Mouse (Mus musculus): ENCODE results near the gene Gkn3. TPM values are rescaled to one million over a fixed set of nuclear protein-coding genes. Genes with fewer than 3 reads are reported as not detected.

Gene Gkn3
- polyA plus RNA-seq, 1 experiment = not detected

DNA sequence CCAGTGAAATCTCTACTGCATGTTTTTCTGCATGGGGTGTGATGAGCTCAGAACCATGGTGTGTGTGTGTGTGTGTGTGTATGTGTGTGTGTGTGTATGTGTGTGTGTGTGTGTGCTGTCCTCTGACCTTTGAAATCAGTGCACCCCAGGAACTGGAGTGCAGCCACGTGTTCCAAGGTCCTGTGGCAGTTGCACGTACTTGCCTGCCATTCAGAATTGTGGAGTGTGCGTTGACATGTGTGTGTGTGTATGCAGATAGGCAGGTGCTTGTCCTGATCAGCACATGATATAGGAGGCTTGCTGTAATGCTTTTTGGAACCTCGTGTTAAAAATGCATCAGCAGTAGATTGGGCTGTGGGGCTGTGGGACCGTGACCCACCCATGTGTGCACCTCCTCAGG lies 38.2 kb upstream of the Gkn3 start:
- Histone ChIP-seq H3ac (ENCODE audit: control insufficient read depth, insufficient read length) (no peak overlapping the region), H3K27me3 (ENCODE audit: control insufficient read depth, insufficient read depth, insufficient read length) (no peaks in the 10 kb centered on the region), H3K4me3 (no peak overlapping the region), H3K4me2 (ENCODE audit: low read depth) (no peak overlapping the region), H3K79me2 (ENCODE audit: control insufficient read depth, insufficient read depth) (no peaks in the 10 kb centered on the region), H3K36me3 (ENCODE audit: control insufficient read depth, insufficient read depth) (no peaks in the 10 kb centered on the region)
- TF ChIP-seq MYOD1 (IDR thresholded peaks at IDR 0.05; ENCODE audit: control insufficient read depth in 1 of 3, insufficient read length in 2 of 3, low read depth in 2 of 3) = no peak
- no peak for TF ChIP-seq POLR2A (IDR thresholded peaks at IDR 0.05; ENCODE audit: insufficient read length, low read depth)
- no peak for TF ChIP-seq MAX (IDR thresholded peaks at IDR 0.05; ENCODE audit: low read depth)
- TF ChIP-seq TCF3 (IDR thresholded peaks at IDR 0.05; ENCODE audit: insufficient read length, low read depth) = no peak

GRCm38 (mm10) chr6:87424037-87424816 lies 35.5 kb upstream of the Gkn3 start:
- Histone ChIP-seq H3K4me2 (ENCODE audit: low read depth) (no peak overlapping the region), H3ac (ENCODE audit: control insufficient read depth, insufficient read length) (no peak overlapping the region), H3K36me3 (ENCODE audit: control insufficient read depth, insufficient read depth) (no peaks in the 10 kb centered on the region), H3K27me3 (ENCODE audit: control insufficient read depth, insufficient read depth, insufficient read length) (no peaks in the 10 kb centered on the region), H3K4me3 (no peak overlapping the region), H3K79me2 (ENCODE audit: control insufficient read depth, insufficient read depth) (no peaks in the 10 kb centered on the region)
- no peak for TF ChIP-seq POLR2AphosphoS2 (IDR thresholded peaks at IDR 0.05; ENCODE audit: insufficient read length, low read depth)
- TF ChIP-seq REST (IDR thresholded peaks at IDR 0.05; ENCODE audit: insufficient read depth, insufficient read length) = no peak
- TF ChIP-seq POLR2A (IDR thresholded peaks at IDR 0.05; ENCODE audit: insufficient read length, low read depth) = no peak
- TF ChIP-seq MYOD1 (IDR thresholded peaks at IDR 0.05; ENCODE audit: control insufficient read depth in 1 of 3, insufficient read length in 2 of 3, low read depth in 2 of 3) = no peak
- no peak for TF ChIP-seq USF1 (IDR thresholded peaks at IDR 0.05; ENCODE audit: low read depth)
- TF ChIP-seq SRF (IDR thresholded peaks at IDR 0.05; ENCODE audit: control insufficient read depth, insufficient read length, low read depth) = no peak
- TF ChIP-seq TCF3 (IDR thresholded peaks at IDR 0.05; ENCODE audit: insufficient read length, low read depth) = no peak
- no peak for TF ChIP-seq TCF12 (IDR thresholded peaks at IDR 0.05; ENCODE audit: insufficient read depth, poor library complexity, severe bottlenecking)
- TF ChIP-seq CEBPB (IDR thresholded peaks at IDR 0.05; ENCODE audit: insufficient read depth, poor library complexity, severe bottlenecking) = no peak
- no peak for TF ChIP-seq MAX (IDR thresholded peaks at IDR 0.05; ENCODE audit: low read depth)

DNA sequence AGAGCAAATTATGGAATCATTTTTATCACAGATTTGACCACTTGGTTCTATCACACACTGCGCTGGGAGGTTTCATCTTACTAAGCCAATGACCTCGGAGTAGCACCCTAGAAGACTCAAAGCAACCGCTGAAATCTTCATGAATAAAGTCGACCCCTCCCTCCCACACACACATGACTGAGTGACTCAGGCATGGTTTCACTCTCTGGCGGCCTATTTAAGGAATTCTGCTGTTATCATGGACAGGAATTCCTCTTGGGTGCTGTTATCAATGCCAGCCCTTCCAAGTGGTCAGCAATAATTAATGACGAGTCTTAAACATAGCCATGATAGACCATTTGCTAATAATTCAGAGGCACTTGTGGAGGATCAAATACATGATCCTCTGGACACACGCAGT lies 33.6 kb upstream of the Gkn3 start:
- Histone ChIP-seq H3K27me3 (ENCODE audit: control insufficient read depth, insufficient read depth, insufficient read length) (no peaks in the 10 kb centered on the region), H3K4me3 (no peak overlapping the region), H3ac (ENCODE audit: control insufficient read depth, insufficient read length) (no peak overlapping the region), H3K36me3 (ENCODE audit: control insufficient read depth, insufficient read depth) (no peaks in the 10 kb centered on the region), H3K4me2 (ENCODE audit: low read depth) (peak overlapping the region; percentile 54), H3K79me2 (ENCODE audit: control insufficient read depth, insufficient read depth) (no peaks in the 10 kb centered on the region)
- TF ChIP-seq E2F4 (IDR thresholded peaks at IDR 0.05; ENCODE audit: insufficient read depth) (no peak), CEBPB (IDR thresholded peaks at IDR 0.05; ENCODE audit: insufficient read depth, poor library complexity, severe bottlenecking) (no peak), TCF3 (IDR thresholded peaks at IDR 0.05; ENCODE audit: insufficient read length, low read depth) (no peak), MYOG (IDR thresholded peaks at IDR 0.05; ENCODE audit: control insufficient read depth in 1 of 3, insufficient read depth in 1 of 3, insufficient read length in 2 of 3, low read depth in 2 of 3) (no peak), MAX (IDR thresholded peaks at IDR 0.05; ENCODE audit: low read depth) (no peak), POLR2AphosphoS2 (IDR thresholded peaks at IDR 0.05; ENCODE audit: insufficient read length, low read depth) (no peak), POLR2A (IDR thresholded peaks at IDR 0.05; ENCODE audit: insufficient read length, low read depth) (no peak)

DNA sequence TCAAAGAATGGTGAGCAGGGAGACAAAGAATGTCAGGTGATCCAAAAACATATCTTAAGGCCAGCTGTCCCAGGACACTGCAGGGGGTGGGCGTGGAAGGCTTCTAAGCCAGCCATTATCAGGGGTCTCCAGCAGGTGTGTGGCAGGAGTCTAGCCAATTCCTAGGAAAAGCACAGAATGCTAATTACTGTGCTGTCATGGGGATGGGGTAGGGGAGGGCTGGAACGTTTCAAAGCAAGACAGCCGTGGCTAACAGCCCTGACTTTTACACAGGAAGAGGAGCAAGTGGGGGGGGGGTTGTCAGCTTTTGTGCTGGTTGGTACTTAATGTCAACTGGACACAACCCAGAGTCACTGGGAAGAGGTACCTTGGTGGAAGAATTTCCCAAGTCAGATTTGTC lies 23.3 kb upstream of the Gkn3 start:
- H3K79me2 ChIP-seq (ENCODE audit: control insufficient read depth, insufficient read depth) = no peaks in the 10 kb centered on the region
- H3ac ChIP-seq (ENCODE audit: control insufficient read depth, insufficient read length) = no peak overlapping the region
- no peak overlapping the region for H3K4me2 ChIP-seq (ENCODE audit: low read depth)
- no peak overlapping the region for H3K4me3 ChIP-seq
- no peak for TF ChIP-seq POLR2AphosphoS2 (IDR thresholded peaks at IDR 0.05; ENCODE audit: insufficient read length, low read depth)
- no peak for TF ChIP-seq CEBPB (IDR thresholded peaks at IDR 0.05; ENCODE audit: insufficient read depth, poor library complexity, severe bottlenecking)
- no peak for TF ChIP-seq E2F4 (IDR thresholded peaks at IDR 0.05; ENCODE audit: insufficient read depth)
- no peak for TF ChIP-seq TCF12 (IDR thresholded peaks at IDR 0.05; ENCODE audit: insufficient read depth, poor library complexity, severe bottlenecking)
- TF ChIP-seq TCF3 (IDR thresholded peaks at IDR 0.05; ENCODE audit: insufficient read length, low read depth) = no peak
- TF ChIP-seq POLR2A (IDR thresholded peaks at IDR 0.05; ENCODE audit: insufficient read length, low read depth) = no peak
- no peak for TF ChIP-seq MAX (IDR thresholded peaks at IDR 0.05; ENCODE audit: low read depth)
- no peak for TF ChIP-seq MYOG (IDR thresholded peaks at IDR 0.05; ENCODE audit: control insufficient read depth in 1 of 3, insufficient read depth in 1 of 3, insufficient read length in 2 of 3, low read depth in 2 of 3)
- TF ChIP-seq SRF (IDR thresholded peaks at IDR 0.05; ENCODE audit: control insufficient read depth, insufficient read length, low read depth) = no peak
- TF ChIP-seq MYOD1 (IDR thresholded peaks at IDR 0.05; ENCODE audit: control insufficient read depth in 1 of 3, insufficient read length in 2 of 3, low read depth in 2 of 3) = no peak
- TF ChIP-seq USF1 (IDR thresholded peaks at IDR 0.05; ENCODE audit: low read depth) = no peak
- no peak for TF ChIP-seq REST (IDR thresholded peaks at IDR 0.05; ENCODE audit: insufficient read depth, insufficient read length)
- H3K36me3 ChIP-seq (ENCODE audit: control insufficient read depth, insufficient read depth) = no peaks in the 10 kb centered on the region
- no peaks in the 10 kb centered on the region for H3K27me3 ChIP-seq (ENCODE audit: control insufficient read depth, insufficient read depth, insufficient read length)

DNA sequence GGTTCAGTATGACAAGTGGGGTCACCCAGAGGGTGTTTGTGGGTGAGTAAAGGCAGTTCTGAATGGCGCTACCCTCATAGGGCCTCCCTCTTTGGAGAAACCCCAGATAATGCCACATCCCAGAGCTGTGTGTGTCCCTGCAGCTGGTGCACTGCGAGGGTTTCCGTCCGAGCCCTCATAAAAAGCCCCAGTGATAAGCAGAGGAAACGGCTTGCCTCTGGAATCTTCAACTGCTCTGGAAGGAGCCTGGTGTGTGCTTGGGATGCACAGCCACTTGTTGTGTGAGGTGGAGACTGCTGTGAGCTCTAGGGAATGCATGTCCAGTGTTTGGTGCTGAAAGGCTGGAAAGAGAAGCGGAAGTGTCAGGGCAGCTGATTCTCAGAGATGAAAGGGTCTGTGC lies 12.7 kb upstream of the Gkn3 start:
- no peak overlapping the region for H3K4me3 ChIP-seq
- H3K27me3 ChIP-seq (ENCODE audit: control insufficient read depth, insufficient read depth, insufficient read length) = peaks cover 10% of the 10 kb centered on the region
- no peaks in the 10 kb centered on the region for H3K36me3 ChIP-seq (ENCODE audit: control insufficient read depth, insufficient read depth)
- H3K79me2 ChIP-seq (ENCODE audit: control insufficient read depth, insufficient read depth) = no peaks in the 10 kb centered on the region
- no peak overlapping the region for H3ac ChIP-seq (ENCODE audit: control insufficient read depth, insufficient read length)
- H3K4me2 ChIP-seq (ENCODE audit: low read depth) = no peak overlapping the region
- TF ChIP-seq MYOD1 (IDR thresholded peaks at IDR 0.05; ENCODE audit: control insufficient read depth in 1 of 3, insufficient read length in 2 of 3, low read depth in 2 of 3) (no peak), POLR2AphosphoS2 (IDR thresholded peaks at IDR 0.05; ENCODE audit: insufficient read length, low read depth) (no peak), TCF12 (IDR thresholded peaks at IDR 0.05; ENCODE audit: insufficient read depth, poor library complexity, severe bottlenecking) (no peak), E2F4 (IDR thresholded peaks at IDR 0.05; ENCODE audit: insufficient read depth) (no peak), MYOG (IDR thresholded peaks at IDR 0.05; ENCODE audit: control insufficient read depth in 1 of 3, insufficient read depth in 1 of 3, insufficient read length in 2 of 3, low read depth in 2 of 3) (no peak), TCF3 (IDR thresholded peaks at IDR 0.05; ENCODE audit: insufficient read length, low read depth) (no peak), POLR2A (IDR thresholded peaks at IDR 0.05; ENCODE audit: insufficient read length, low read depth) (no peak)
